Mouse (Mus musculus): ENCODE data around the gene Sln. TPM values are rescaled to one million over a fixed set of nuclear protein-coding genes. Genes with fewer than 3 reads are reported as not detected.

Gene Sln
- not detected in 2 replicates for total RNA-seq (2021)
- long read RNA-seq, experiment 1: 0 reads
- long read RNA-seq, experiment 2: 0 reads

DNA sequence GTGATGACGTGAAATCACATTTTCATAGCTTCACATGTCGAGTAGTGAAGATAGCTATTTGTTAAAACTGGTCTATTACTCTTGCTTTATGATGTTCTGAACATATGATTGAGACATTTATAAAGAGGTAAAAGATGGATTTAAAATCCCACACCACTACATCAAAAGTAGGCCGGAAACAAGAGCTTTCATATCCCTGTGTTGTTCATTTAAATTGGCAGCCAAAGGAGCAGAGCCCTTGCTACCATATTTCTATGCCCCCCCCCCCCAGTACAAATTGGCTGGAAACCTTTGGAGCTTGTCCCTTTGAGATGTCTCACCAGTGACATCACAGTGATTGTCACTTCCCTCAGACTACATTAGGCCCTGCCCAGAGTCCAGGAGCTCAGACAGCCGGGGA is at the start of gene Sln:
Sln (plus strand) TSS at position 301 of the 400 bp plus-strand sequence.
- DNase-seq: no peak

- no peak for DNase-seq
These were observed 47.0 kb upstream of the Sln start for GRCm38 (mm10) chr9:53802921-53803320.

GRCm38 (mm10) chr9:53806496-53807086 is 43.4 kb upstream of the Sln start:
- no peak for DNase-seq

DNA sequence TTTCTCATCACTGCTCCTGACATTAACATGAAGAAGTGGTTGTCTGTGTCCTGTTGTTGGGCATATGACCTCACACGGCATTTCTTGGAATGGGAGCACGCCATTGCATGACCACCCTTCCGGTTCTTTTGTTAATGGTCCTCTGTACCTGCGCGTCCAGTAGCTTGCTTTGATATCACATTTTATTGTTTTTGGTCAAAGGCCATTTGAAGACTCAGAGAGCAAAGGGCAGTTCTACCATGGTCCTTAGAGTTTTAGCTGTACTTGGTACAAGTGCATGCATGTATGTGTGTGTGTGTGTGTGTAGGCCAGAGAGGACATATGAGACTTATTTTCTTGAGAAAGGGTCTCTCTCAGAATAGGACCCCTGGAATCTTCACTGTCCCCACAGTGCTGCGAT is 36.5 kb upstream of the Sln start:
- DNase-seq: no peak

GRCm38 (mm10) chr9:53818760-53819159 is 31.2 kb upstream of the Sln start:
- DNase-seq: peak; percentile 76

DNA sequence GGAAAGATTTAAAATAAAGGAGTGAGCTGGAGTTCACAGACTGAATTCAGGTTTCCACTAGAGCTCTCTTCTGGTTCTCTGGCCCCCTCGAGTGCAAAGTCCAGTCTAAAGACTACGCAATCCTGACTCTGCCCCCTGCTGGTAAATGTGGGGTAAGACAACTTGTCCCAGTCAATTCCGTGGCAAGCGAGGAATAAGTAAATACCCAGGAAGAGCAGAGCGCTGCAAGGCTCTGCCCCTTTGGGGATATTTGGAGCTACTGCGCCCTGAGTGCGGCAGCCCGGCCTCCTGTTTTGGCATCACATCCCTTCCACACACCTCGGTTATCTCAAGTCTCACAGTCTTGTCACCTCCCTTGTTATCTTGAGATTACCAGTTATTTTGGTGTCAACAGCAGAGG is 24.6 kb upstream of the Sln start:
- DNase-seq: peak; percentile 29

DNA sequence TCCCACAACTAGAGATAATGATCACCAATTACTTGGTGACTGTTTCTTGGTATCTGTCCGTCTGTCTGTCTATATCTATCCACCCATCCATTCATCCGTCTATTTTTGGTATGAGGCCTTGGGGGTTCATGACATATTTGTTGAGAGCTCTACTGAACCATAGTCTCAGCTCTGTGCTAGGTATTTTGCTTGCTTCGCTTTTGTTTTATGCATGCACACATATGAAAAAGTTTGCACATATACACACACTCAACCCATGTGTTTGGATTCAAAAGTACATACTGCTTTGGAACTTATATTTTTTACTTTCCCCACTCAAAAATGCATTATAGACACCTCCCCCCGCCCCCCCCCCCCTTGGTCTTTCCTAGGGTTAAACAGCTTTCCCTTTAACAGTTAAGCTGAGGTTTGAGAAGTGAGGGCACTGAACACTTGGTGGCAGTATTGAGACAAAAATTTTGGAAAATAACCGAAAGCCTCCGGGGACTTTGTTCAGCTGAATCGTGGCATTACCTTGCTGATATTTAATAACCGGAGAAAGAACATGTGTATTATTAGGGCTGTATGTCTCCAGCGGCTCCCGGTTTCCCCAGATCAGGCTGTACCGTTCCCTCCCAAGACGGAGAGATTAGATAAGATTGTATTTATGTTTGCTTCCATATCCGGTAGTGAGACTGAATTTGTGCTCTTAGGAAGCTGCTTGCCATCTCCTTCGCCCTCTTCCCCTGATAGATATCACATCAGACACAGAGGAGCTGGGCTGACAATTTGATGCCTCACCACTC is 20.7 kb upstream of the Sln start:
- peak; percentile 38 for DNase-seq

GRCm38 (mm10) chr9:53829866-53830209 is 20.1 kb upstream of the Sln start:
- DNase-seq: no peak

- no peak for DNase-seq
These were observed 14.9 kb upstream of the Sln start for GRCm38 (mm10) chr9:53835039-53835438.

- DNase-seq: no peak
These were observed 14.0 kb upstream of the Sln start for GRCm38 (mm10) chr9:53835976-53836375.

DNA sequence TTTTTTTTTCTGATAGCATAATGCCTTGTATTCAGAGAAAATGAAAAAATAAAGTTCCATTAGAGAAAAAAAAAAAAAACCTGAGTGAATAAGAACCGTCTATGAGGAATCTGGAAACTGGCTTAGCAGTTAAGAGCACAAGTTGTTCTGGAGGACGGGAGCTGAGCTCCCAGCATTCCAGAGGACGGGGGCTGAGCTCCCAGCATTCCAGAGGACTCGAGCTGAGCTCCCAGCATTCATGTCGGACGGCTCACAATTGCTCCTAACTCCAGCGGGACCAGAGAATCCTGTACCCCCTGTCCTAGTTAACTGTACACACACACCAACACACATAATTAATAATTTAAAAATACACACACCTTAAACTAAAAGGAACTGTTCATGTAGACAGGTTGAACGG is 11.1 kb upstream of the Sln start:
- no peak for DNase-seq

- no peak for DNase-seq
These were observed 1.4 kb upstream of the Sln start for GRCm38 (mm10) chr9:53848548-53848947.

- no peak for DNase-seq
These were observed 2.2 kb downstream of the Sln start for GRCm38 (mm10) chr9:53852158-53852557.

- DNase-seq: no peak
These were observed 3.7 kb downstream of the Sln start for GRCm38 (mm10) chr9:53853672-53854071.

DNA sequence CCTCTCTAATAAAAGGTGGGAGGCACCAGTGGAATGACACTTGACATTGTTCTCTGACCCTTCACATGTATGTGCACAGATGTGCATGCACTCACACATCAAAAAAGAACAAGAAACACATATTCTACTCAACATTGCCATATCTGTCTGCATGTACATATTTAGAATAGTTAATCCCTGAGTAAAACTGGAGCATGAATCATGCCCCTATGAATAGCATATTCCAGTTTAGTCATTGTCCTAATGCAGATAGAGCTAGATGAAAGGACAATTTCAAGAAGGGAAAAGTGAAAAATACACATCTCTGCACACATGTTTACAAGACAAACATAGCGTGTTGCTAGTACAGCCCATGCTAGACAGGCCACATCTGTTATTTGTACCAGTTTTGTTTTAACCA is 4.6 kb downstream of the Sln start:
- DNase-seq: no peak

GRCm38 (mm10) chr9:53857864-53858263 is 7.9 kb downstream of the Sln start:
- no peak for DNase-seq

DNA sequence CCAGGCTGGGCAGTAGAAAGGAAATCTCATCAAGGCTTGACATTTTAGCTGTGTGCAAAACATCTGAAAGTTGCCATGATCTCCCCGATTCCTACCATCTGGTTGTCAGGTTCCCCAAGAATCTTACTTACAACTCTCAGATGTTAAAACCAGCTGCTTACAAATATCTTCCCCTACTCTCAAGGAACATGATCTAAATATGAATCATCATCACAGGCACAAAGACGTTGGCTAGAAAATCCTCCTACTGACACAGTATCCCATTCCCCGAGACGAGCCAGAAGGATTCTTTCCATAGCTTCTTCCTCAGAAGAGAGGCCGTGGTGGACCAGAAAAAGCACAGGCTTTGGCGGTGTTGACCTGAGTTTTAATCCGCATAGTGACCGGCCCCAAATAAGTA is 23.3 kb downstream of the Sln start:
- DNase-seq: no peak

- no peak for DNase-seq
These were observed 27.5 kb downstream of the Sln start for GRCm38 (mm10) chr9:53877423-53877822.

DNA sequence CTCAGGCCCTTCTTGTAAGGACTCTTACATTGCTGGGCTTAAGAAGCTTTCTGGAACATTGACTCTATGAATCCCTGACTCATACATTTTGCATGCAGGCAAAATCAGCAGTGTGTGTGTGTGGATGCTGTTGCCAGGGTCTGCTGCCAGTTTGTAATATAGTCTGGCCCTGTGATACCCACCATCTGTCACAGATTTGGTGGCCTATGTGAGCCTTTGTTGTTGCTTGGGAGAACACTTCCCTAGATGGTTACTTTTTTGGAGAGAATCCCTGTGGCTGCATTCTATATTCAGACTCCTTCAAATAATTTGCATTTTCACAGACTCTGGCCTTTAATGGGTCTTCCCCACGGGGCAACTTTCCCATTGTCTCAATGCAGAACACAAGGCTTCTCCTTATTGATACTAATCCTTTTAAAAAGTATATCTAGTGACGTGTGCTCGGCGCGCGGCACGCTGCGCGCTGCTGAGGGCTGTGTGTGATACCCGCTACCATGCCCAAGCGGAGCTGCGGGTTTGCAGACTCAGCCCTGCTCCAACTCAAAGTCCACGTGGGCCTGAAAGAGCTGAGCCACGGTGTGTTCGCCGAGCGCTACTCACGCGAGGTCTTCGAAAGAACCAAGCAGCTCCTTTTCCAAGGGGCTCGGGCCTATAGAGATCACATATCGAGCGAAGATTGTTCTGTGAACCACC is 33.8 kb downstream of the Sln start:
- no peak for DNase-seq

GRCm38 (mm10) chr9:53890075-53890474 is 40.1 kb downstream of the Sln start:
- peak; percentile 63 for DNase-seq

DNA sequence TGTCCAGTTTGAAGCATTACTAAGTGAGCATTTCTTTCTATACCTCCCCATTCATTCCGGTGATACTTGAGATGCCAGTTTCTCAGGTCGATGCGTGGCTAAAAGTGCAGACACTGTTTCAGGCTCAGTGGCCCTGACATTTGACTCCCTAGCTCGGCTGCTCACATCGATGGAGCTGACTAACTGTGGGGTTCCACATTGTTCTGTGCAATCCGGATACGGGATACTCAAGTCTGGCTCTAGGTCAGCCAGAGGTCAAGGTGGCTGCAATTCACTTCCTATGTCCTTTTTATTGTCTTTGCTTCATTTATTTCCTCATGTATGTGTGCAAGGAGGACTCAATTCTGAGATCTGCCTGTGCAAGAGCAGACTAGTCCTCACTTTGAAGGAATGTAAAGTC is 45.9 kb downstream of the Sln start:
- DNase-seq: no peak

- no peak for DNase-seq
These were observed 49.9 kb downstream of the Sln start for GRCm38 (mm10) chr9:53899836-53900235.

DNA sequence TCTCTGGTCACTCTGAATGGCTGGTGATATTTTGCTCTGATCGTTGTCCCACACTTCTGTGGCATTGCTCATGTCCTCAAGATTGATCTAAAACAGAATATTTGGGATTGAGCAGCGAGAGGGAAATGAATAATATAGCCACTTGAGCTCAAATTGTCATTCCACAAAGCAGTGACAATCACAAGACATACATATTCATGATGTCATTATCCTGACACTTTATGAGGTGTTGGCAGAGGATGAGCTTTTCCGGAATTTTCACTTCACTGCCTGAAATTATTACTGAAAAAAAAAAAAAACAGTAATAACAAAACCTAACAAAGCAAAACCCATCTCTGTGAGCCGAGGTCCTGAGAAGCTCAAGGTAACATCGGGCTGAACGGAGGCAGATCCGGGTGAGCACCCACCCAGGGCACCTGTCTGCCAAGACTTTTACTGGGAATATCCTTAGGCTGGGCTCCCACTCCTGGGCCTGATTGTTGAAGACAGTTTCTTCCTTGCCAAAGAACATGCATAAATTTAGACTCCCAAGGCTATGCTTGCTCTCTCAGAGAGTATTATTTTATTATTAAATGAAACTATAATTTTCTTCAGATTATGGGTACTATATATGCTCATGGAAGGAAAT is 53.4 kb downstream of the Sln start:
- DNase-seq: no peak

Data from adrenal gland, postnatal 14 days (tissue).